Mouse (Mus musculus) ES-CJ7 (cell line): ENCODE data around the gene Gxylt2.

Source experiments
- DNase-seq: peaks from one replicate; pipeline ENCODE4 v3.0.0; 2011; ENCODE audit warnings: low read depth, low spot score

Gene Gxylt2

GRCm38 (mm10) chr6:100715296-100715828 lies 10.8 kb downstream of the Gxylt2 start:
- DNase-seq, result no peak

DNA sequence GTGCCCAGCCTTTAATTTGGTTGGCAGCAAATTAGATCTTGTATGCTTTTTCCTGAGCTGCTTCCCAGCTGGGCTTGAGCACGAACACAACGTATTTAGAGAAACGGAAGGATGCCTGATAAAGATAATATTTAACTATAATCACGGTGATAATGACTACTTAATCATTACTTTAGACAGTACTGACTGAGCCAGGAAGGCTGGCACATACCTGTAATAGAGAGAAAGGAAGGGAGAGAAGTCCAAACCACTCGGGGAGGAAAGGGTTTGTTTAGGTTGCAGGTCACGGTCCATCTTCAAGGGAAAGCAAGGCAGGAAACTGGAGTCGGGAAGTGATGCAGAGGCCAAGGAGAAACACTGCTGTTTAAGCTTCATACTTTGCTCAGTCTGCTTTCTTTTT lies 11.6 kb downstream of the Gxylt2 start:
- DNase-seq, result no peak

DNA sequence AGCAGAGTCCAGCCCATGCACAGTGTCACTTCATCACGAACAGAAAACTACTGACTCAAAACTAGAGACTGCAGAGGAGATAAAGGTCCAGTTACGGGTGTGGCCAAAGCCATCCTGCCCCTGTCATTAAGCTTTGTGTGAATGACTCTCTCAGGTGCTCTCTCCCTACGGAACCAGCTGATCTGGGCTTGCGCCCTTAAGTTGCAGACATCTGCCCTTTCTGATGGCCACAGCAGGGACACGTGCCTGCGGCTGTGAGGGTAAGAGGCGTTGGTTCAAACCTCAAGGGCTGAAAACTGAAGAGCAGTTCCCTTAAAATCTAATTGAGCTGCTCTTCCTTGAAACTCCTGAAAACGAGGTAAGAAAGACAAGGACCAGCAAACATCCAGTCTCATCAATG lies 12.3 kb downstream of the Gxylt2 start:
- no peak for DNase-seq

GRCm38 (mm10) chr6:100720098-100720501 lies 15.6 kb downstream of the Gxylt2 start:
- no peak for DNase-seq

GRCm38 (mm10) chr6:100720882-100721721 lies 16.6 kb downstream of the Gxylt2 start:
- DNase-seq, result no peak

DNA sequence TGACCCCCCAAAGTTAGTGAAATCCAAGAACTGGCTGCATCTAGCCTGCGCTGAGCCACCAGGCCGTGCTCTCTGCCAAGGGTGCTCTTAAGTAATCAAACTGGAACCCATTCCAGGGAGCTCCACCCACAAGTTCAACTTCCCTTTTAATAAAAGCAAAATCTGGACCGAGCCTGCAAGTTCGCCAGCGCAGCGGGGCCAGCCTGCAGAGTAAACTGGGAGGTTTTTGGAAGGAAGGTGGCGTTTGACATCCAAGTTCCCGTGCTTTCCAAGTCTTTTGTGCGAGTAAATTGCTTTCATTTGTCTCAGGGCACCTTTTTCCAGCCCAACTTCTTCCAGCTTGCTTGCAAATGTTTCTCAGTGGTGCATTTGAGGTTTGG lies 27.5 kb downstream of the Gxylt2 start:
- no peak for DNase-seq

GRCm38 (mm10) chr6:100732376-100733021 lies 28.0 kb downstream of the Gxylt2 start:
- no peak for DNase-seq

GRCm38 (mm10) chr6:100733218-100733617 lies 28.7 kb downstream of the Gxylt2 start:
- DNase-seq, result no peak

GRCm38 (mm10) chr6:100734321-100734720 lies 29.8 kb downstream of the Gxylt2 start:
- DNase-seq, result no peak

GRCm38 (mm10) chr6:100758431-100759208 lies 54.1 kb downstream of the Gxylt2 start:
- DNase-seq, result peak; percentile 26

- DNase-seq, result no peak
These were observed 63.2 kb downstream of the Gxylt2 start for GRCm38 (mm10) chr6:100767756-100768155.

DNA sequence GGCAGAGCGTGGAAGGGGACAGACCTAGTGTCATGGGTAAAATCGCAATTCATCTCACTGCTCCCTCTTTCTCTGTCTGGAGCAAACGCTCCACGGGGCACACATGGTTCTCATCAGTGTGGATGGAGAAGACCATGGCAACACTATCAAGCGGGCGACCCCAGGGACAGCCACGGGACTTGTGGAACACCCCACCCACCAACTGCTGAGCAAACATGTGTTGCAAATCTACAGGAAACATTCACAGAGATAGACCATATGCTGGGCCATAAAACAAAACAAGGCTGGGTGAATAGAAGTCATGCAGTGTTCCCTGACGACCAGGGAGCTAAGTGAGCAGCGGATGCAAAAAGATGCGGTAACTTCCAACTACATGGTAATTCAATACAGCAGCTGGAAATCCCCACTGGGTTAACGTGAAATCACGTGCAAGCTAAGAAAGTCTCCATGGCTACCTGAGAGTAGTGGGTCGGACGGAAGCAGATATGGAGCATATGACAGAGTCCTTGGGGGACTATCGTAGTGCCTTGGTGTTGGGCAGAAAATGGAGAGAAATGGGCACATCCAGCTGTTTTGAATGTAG lies 71.5 kb downstream of the Gxylt2 start:
- no peak for DNase-seq

DNA sequence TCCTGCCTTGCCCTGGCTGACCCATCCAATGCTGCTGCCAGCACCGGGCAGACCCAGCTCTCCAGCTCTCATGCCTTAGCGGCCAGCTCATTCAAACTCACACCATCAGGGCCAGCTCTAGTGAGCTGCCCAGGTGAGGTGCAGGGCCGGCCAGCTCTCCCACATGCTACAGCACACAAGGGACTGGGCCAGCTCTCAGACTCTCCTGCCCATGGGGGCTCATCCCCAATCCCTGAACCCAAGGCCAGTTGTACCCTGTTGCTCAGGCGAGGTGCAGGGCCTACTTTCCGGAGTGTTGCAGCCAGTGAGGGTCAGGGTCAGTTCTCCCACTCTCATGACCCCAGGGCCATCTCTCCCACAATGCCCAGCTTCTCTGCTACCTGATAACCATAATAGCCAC lies 74.1 kb downstream of the Gxylt2 start:
- no peak for DNase-seq

DNA sequence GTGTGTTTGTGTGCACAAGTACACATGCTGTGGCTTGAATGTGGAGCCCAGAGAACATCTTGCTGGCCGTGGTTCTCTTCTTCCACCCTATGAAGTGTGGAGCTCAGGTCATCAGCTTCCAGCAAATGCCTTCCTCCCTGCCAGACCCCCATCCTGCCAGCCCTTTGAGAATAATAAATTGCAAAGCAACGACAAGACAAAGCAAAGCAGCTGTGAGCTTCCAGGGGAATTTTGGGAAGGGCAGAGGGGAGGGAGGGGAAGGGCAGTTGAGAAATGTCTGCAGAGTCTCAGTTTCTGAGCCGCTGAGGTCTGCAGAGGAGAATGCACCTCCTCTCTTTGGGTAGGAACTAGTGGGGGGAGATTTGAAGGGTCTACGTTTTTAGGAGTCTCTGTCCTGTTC lies 75.9 kb downstream of the Gxylt2 start:
- DNase-seq, result no peak

- no peak for DNase-seq
These were observed 77.1 kb downstream of the Gxylt2 start for GRCm38 (mm10) chr6:100781644-100782043.

DNA sequence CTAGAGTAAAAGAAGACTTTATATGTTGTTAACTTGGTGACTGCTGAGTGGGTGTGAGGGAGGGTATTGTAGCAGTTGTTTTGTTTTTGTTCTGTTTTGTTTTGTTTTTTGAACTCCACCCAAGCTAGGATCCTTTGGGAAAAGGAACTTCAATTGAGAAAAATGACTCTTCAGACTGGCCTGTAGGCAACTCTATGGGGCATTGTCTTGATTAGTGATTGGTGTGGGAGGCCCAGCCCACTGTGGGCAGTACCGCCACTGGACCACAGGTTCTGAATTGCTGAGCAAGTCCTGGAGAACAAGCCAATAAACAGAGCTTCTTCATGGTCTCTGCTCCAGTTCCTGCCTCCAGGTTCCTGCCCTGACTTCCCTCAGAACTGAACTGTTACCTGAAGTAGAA lies 83.2 kb downstream of the Gxylt2 start:
- no peak for DNase-seq

DNA sequence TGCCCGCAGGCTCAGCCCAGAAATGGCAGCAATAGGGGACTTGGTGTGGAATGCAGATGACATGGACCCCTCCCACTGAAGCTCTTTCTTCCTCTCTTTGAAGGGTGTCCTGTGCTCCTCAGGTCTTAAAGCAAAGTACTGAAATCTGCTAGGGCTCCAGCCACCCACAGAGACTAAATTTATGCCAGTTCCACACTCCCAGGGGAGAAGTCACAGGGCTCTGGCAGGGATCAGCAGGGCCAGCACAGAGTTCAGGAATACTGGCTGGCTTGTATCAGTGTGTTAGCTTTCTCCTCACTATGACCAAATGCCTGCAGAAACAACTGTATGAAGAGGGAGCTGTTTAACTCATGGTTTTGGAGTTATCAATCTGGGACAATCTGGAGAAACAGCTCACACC lies 84.6 kb downstream of the Gxylt2 start:
- no peak for DNase-seq

GRCm38 (mm10) chr6:100792055-100792659 lies 87.6 kb downstream of the Gxylt2 start:
- no peak for DNase-seq

DNA sequence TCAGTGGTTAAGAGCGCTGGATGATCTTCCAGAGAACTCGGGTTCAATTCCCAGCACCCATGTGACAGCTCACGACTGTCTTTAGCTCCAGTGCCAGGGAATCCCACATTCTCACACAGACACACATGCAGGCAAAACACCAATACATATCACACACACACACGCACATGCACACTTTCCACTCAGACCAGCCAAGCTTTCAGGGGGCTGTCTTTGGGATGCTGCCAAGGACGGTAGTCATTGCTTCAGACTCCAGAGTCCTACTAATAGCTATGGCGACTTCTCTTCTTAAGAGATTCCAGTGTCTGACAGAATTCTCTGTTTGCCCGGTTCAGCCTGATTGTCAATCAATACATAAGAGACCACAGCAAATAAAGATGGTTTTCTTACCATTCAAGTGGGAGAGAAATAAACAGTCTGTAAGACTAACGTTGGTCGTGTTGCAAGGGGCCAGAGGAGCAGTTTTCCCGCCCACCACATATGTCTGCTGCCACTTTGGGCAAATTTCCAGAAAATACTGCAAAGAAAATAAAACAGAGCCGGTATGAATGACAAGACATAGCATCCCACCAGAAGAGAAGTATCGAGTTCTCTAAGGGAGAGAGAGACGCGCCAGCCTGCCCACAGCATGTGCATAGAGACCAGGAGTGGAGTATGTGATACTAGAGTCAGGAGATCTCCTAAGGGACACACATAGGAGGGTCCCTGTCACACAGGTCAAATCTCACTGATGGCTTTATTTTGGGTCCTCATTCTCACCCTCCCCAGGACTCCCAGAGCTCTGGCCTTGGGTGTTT lies 88.6 kb downstream of the Gxylt2 start:
- no peak for DNase-seq

DNA sequence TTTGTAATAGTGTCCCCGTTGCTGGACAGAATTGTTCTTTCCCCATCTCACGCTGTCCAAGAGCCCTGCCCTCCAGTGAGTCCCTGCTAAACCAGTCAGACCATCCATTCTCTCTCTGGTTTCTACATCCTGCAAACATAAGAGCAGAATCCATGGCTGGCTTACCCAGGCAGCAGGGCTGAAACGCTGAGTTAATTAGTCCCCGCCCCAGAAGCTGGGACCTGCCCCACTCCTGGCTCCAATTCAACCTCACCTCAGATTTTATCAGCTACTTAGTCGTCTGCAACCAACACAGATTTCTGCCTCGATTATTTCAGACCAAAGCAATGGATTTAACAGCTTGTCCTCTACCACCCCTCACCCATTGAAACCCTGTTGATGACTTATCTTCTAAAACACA lies 91.3 kb downstream of the Gxylt2 start:
- DNase-seq, result no peak

- DNase-seq, result no peak
These were observed 94.8 kb downstream of the Gxylt2 start for GRCm38 (mm10) chr6:100799290-100799689.
